8 mouse cellular contexts compared by ENCODE assay signal in the genomic region with DNA sequence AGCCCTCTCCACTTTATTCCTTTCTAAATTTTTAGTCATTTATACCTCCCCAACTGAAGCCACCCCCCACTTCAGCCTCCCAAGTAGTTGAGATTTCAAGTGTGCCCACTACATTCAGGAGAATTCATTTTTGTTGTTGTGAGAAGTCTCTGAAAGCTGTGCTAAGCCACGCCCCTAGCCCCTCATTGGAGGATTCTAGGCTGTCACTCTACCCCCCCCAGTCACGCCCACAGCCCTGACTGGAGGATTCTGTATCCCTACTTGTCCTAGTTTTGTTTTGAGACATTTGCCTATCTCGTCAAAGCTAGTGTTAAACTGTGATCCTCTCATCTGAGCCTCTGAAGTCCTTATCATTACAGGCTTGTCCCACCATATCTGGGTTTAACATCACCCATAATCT. TPM values are rescaled to one million over a fixed set of nuclear protein-coding genes. Genes with fewer than 3 reads are reported as not detected.
A peak's percentile ranks its signal among the peaks of the same experiment; 100 is the strongest.
DNase-seq lines count a peak whose midpoint lies in the region; ATAC-seq and TF ChIP-seq lines count a peak whose summit lies in the region.

No protein-coding gene starts in this region.

- no peaks in the 10 kb centered on the region for H3K36me3 ChIP-seq in hindbrain, embryonic 11.5 days (ENCODE audit: control insufficient read depth, insufficient read depth, low read length)
- no peaks in the 10 kb centered on the region for H3K36me3 ChIP-seq in hindbrain, embryonic 12.5 days
- no peaks in the 10 kb centered on the region for H3K36me3 ChIP-seq in embryonic facial prominence, embryonic 11.5 days (replicated peaks; ENCODE audit: control insufficient read depth, insufficient read depth, low read depth, low read length)
- H3K36me3 ChIP-seq in liver, adult 2 months (ENCODE audit: control insufficient read depth, insufficient read depth, low read length), result no peaks in the 10 kb centered on the region

- peaks cover 10% of the 10 kb centered on the region; the same call in 1 of the 2 replicates for H3K79me2 ChIP-seq in liver, adult 2 months (ENCODE audit: control insufficient read depth, insufficient read depth, low read length)

- no peaks in the 10 kb centered on the region for H3K27me3 ChIP-seq in hindbrain, embryonic 11.5 days (ENCODE audit: control insufficient read depth, insufficient read depth, low read length)
- H3K27me3 ChIP-seq in hindbrain, embryonic 12.5 days, result no peaks in the 10 kb centered on the region
- no peaks in the 10 kb centered on the region for H3K27me3 ChIP-seq in embryonic facial prominence, embryonic 11.5 days (ENCODE audit: control insufficient read depth, insufficient read depth, low read length)
- H3K27me3 ChIP-seq in liver, adult 2 months (ENCODE audit: control insufficient read depth, insufficient read depth, low read length), result no peaks in the 10 kb centered on the region

- peak; percentile 67 for DNase-seq in hindbrain, embryonic 11.5 days (ENCODE audit: low spot score)
- DNase-seq in R1 (ENCODE audit: low read depth, low spot score), result peak; percentile 84
- DNase-seq in embryonic facial prominence, embryonic 11.5 days (ENCODE audit: low spot score), result peak; percentile 71
- DNase-seq in liver, adult 2 months (ENCODE audit: extremely low read depth, low read depth, low spot score), result peak; percentile 66
- no peak for DNase-seq in urinary bladder, postnatal 14 days (ENCODE audit: low spot score)

- H3K4me2 ChIP-seq in hindbrain, embryonic 11.5 days (replicated peaks; ENCODE audit: low read depth, low read length), result no peak overlapping the region
- no peak overlapping the region for H3K4me2 ChIP-seq in hindbrain, embryonic 12.5 days (replicated peaks)
- no peak overlapping the region for H3K4me2 ChIP-seq in embryonic facial prominence, embryonic 11.5 days (ENCODE audit: low read depth, low read length)

- H3K9me3 ChIP-seq in hindbrain, embryonic 11.5 days (ENCODE audit: control insufficient read depth, low read length), result no peaks in the 10 kb centered on the region
- no peaks in the 10 kb centered on the region for H3K9me3 ChIP-seq in hindbrain, embryonic 12.5 days (replicated peaks)
- no peaks in the 10 kb centered on the region for H3K9me3 ChIP-seq in embryonic facial prominence, embryonic 11.5 days (replicated peaks; ENCODE audit: control insufficient read depth, low read length)

- TF ChIP-seq POLR2A in liver, adult 2 months (IDR thresholded peaks at IDR 0.05; ENCODE audit: extremely low read depth, insufficient read depth, low read length), result no peak

- H3K9ac ChIP-seq in hindbrain, embryonic 11.5 days (ENCODE audit: low read depth, low read length), result no peak overlapping the region
- no peak overlapping the region for H3K9ac ChIP-seq in hindbrain, embryonic 12.5 days
- H3K9ac ChIP-seq in embryonic facial prominence, embryonic 11.5 days (replicated peaks; ENCODE audit: low read length), result no peak overlapping the region
- no peak overlapping the region for H3K9ac ChIP-seq in liver, adult 2 months (ENCODE audit: low read depth, low read length)

- peaks cover 4% of the 10 kb centered on the region for H3K4me1 ChIP-seq in hindbrain, embryonic 11.5 days (replicated peaks; ENCODE audit: control insufficient read depth, insufficient read depth, low read length)
- H3K4me1 ChIP-seq in hindbrain, embryonic 12.5 days, result peaks cover 8% of the 10 kb centered on the region
- H3K4me1 ChIP-seq in embryonic facial prominence, embryonic 11.5 days (ENCODE audit: control insufficient read depth, insufficient read depth, low read length), result no peaks in the 10 kb centered on the region
- peaks cover 14% of the 10 kb centered on the region for H3K4me1 ChIP-seq in liver, adult 2 months (ENCODE audit: control insufficient read depth, insufficient read depth, low read length)

- WGBS in hindbrain, embryonic 11.5 days, result 5% methylated on average over 3 of the region's 3 CpGs
- WGBS in hindbrain, embryonic 12.5 days, result 14% methylated on average over 3 of the region's 3 CpGs
- 7% methylated on average over 3 of the region's 3 CpGs for WGBS in embryonic facial prominence, embryonic 11.5 days
- 20% methylated on average over 3 of the region's 3 CpGs for WGBS in liver, adult 2 months

- no peak for TF ChIP-seq CTCF in liver, adult 2 months (IDR thresholded peaks at IDR 0.05; ENCODE audit: low read depth, low read length)

- no peak overlapping the region for H3K4me3 ChIP-seq in hindbrain, embryonic 11.5 days (ENCODE audit: low read depth, low read length)
- H3K4me3 ChIP-seq in hindbrain, embryonic 12.5 days, result no peak overlapping the region
- no peak overlapping the region for H3K4me3 ChIP-seq in embryonic facial prominence, embryonic 11.5 days (ENCODE audit: low read depth, low read length)
- peak overlapping the region; percentile 4; the same call in 1 of the 2 replicates for H3K4me3 ChIP-seq in liver, adult 2 months (ENCODE audit: insufficient read depth, low read depth, low read length)

- no peak overlapping the region for H3K27ac ChIP-seq in hindbrain, embryonic 11.5 days (ENCODE audit: low read depth, low read length)
- H3K27ac ChIP-seq in hindbrain, embryonic 12.5 days, result no peak overlapping the region
- no peak overlapping the region for H3K27ac ChIP-seq in embryonic facial prominence, embryonic 11.5 days (replicated peaks; ENCODE audit: low read depth, low read length)
- peak overlapping the region; percentile 43 for H3K27ac ChIP-seq in liver, adult 2 months (replicated peaks; ENCODE audit: insufficient read depth, low read depth, low read length)

- no peak for ATAC-seq in hindbrain, embryonic 11.5 days (ENCODE audit: low FRiP score)
- no peak for ATAC-seq in hindbrain, embryonic 12.5 days (ENCODE audit: low FRiP score)
- no peak for ATAC-seq in embryonic facial prominence, embryonic 11.5 days (replicated peaks; ENCODE audit: insufficient number of reproducible peaks, low FRiP score, low TSS enrichment, low read depth)
- no peak for ATAC-seq in granulocyte monocyte progenitor cell, adult 5-6 weeks (replicated peaks; ENCODE audit: poor library complexity, severe bottlenecking)
- no peak for ATAC-seq in monocyte, adult 5-6 weeks (replicated peaks; ENCODE audit: insufficient number of reproducible peaks, low FRiP score, low TSS enrichment, poor library complexity, severe bottlenecking)

RNA-seq across cellular contexts. Expression of gene Ushbp1, which starts 2.7 kb away (rescaled TPM):
- 2.9 and 3.6 TPM in 2 replicates for polyA plus RNA-seq in hindbrain, embryonic 11.5 days (2014; fragmentation: Nextera tagmentation; extraction: Ambion mirVana)
- 5.7 and 6.8 TPM in 2 replicates for polyA plus RNA-seq in hindbrain, embryonic 12.5 days (2016; fragmentation: Nextera tagmentation; extraction: Ambion mirVana)
- 2.9 and 4.3 TPM in 2 replicates for polyA plus RNA-seq in embryonic facial prominence, embryonic 11.5 days (2014; fragmentation: Nextera tagmentation; extraction: Ambion mirVana)
- total RNA-seq in liver, adult 2 months (2014; rRNA removed), result 7.9 and 9.7 TPM in 2 replicates
- 7.9 and 13.6 TPM in 2 replicates for polyA plus RNA-seq in liver, adult 2 months (2012; rRNA removed)
- not detected in 2 replicates for total RNA-seq in granulocyte monocyte progenitor cell, adult 5-6 weeks (2014; fragmentation: Nextera tagmentation)
- not detected in 2 replicates for total RNA-seq in granulocyte monocyte progenitor cell, adult 5-6 weeks (2017)
- 0.10 TPM in 1 of 3 replicates, not detected in the others for total RNA-seq in monocyte, adult 5-6 weeks (2017)

RNA-seq across cellular contexts. Expression of gene Babam1, which starts 3.8 kb away (rescaled TPM):
- 102 and 106 TPM in 2 replicates for polyA plus RNA-seq in hindbrain, embryonic 11.5 days (2014; fragmentation: Nextera tagmentation; extraction: Ambion mirVana)
- polyA plus RNA-seq in hindbrain, embryonic 12.5 days (2016; fragmentation: Nextera tagmentation; extraction: Ambion mirVana), result 91.1 and 104 TPM in 2 replicates
- polyA plus RNA-seq in embryonic facial prominence, embryonic 11.5 days (2014; fragmentation: Nextera tagmentation; extraction: Ambion mirVana), result 93.6 and 111 TPM in 2 replicates
- total RNA-seq in liver, adult 2 months (2014; rRNA removed), result 42.7 and 44.8 TPM in 2 replicates
- 98.5 and 106 TPM in 2 replicates for polyA plus RNA-seq in liver, adult 2 months (2012; rRNA removed)
- 70.0 and 84.9 TPM in 2 replicates for total RNA-seq in granulocyte monocyte progenitor cell, adult 5-6 weeks (2014; fragmentation: Nextera tagmentation)
- 98.5 and 101 TPM in 2 replicates for total RNA-seq in granulocyte monocyte progenitor cell, adult 5-6 weeks (2017)
- 49.7 to 68.7 TPM (median 61.4 TPM) in 3 replicates for total RNA-seq in monocyte, adult 5-6 weeks (2017)

RNA-seq across cellular contexts. Expression of gene Nr2f6, which starts 11.1 kb away (rescaled TPM):
- polyA plus RNA-seq in hindbrain, embryonic 11.5 days (2014; fragmentation: Nextera tagmentation; extraction: Ambion mirVana), result 69.5 and 78.3 TPM in 2 replicates
- 61.2 and 65.2 TPM in 2 replicates for polyA plus RNA-seq in hindbrain, embryonic 12.5 days (2016; fragmentation: Nextera tagmentation; extraction: Ambion mirVana)
- 53.7 and 62.5 TPM in 2 replicates for polyA plus RNA-seq in embryonic facial prominence, embryonic 11.5 days (2014; fragmentation: Nextera tagmentation; extraction: Ambion mirVana)
- 73.9 and 117 TPM in 2 replicates for total RNA-seq in liver, adult 2 months (2014; rRNA removed)
- polyA plus RNA-seq in liver, adult 2 months (2012; rRNA removed), result 319 and 341 TPM in 2 replicates
- 1.3 and 7.5 TPM in 2 replicates for total RNA-seq in granulocyte monocyte progenitor cell, adult 5-6 weeks (2014; fragmentation: Nextera tagmentation)
- total RNA-seq in granulocyte monocyte progenitor cell, adult 5-6 weeks (2017), result 3.3 and 4.1 TPM in 2 replicates
- 3.4 to 11.6 TPM (median 9.4 TPM) in 3 replicates for total RNA-seq in monocyte, adult 5-6 weeks (2017)

RNA-seq across cellular contexts. Expression of gene Ankle1, which starts 12.9 kb away (rescaled TPM):
- polyA plus RNA-seq in hindbrain, embryonic 11.5 days (2014; fragmentation: Nextera tagmentation; extraction: Ambion mirVana), result 14.4 and 20.8 TPM in 2 replicates
- polyA plus RNA-seq in hindbrain, embryonic 12.5 days (2016; fragmentation: Nextera tagmentation; extraction: Ambion mirVana), result 22.0 and 26.4 TPM in 2 replicates
- polyA plus RNA-seq in embryonic facial prominence, embryonic 11.5 days (2014; fragmentation: Nextera tagmentation; extraction: Ambion mirVana), result 9.0 and 13.0 TPM in 2 replicates
- total RNA-seq in liver, adult 2 months (2014; rRNA removed), result 0.09 and 0.34 TPM in 2 replicates
- polyA plus RNA-seq in liver, adult 2 months (2012; rRNA removed), result 0.11 and 0.22 TPM in 2 replicates
- total RNA-seq in granulocyte monocyte progenitor cell, adult 5-6 weeks (2014; fragmentation: Nextera tagmentation), result 11.1 and 11.7 TPM in 2 replicates
- 11.3 and 12.4 TPM in 2 replicates for total RNA-seq in granulocyte monocyte progenitor cell, adult 5-6 weeks (2017)
- 0.48 TPM in 1 of 3 replicates, not detected in the others for total RNA-seq in monocyte, adult 5-6 weeks (2017)

RNA-seq across cellular contexts. Expression of gene Ocel1, which starts 21.8 kb away (rescaled TPM):
- polyA plus RNA-seq in hindbrain, embryonic 11.5 days (2014; fragmentation: Nextera tagmentation; extraction: Ambion mirVana), result 3.0 and 3.7 TPM in 2 replicates
- 5.8 and 6.7 TPM in 2 replicates for polyA plus RNA-seq in hindbrain, embryonic 12.5 days (2016; fragmentation: Nextera tagmentation; extraction: Ambion mirVana)
- 2.1 and 2.2 TPM in 2 replicates for polyA plus RNA-seq in embryonic facial prominence, embryonic 11.5 days (2014; fragmentation: Nextera tagmentation; extraction: Ambion mirVana)
- total RNA-seq in liver, adult 2 months (2014; rRNA removed), result 8.0 and 8.1 TPM in 2 replicates
- 9.2 and 17.1 TPM in 2 replicates for polyA plus RNA-seq in liver, adult 2 months (2012; rRNA removed)
- total RNA-seq in granulocyte monocyte progenitor cell, adult 5-6 weeks (2014; fragmentation: Nextera tagmentation), result 8.8 and 12.4 TPM in 2 replicates
- total RNA-seq in granulocyte monocyte progenitor cell, adult 5-6 weeks (2017), result 8.9 TPM in 2 replicates
- 11.9 to 24.2 TPM (median 16.3 TPM) in 3 replicates for total RNA-seq in monocyte, adult 5-6 weeks (2017)
